Mouse (Mus musculus) heart, adult 2 months (tissue): Measurements from ENCODE around the gene Gmps.

ENCODE experiments used
- CTCF ChIP-seq: fragments of 200-600 bp; IDR thresholded peaks from 2 replicates; pipeline ENCODE4 v1.8.1; 2022; ENCODE audit warnings: antibody characterized with exemption, mild to moderate bottlenecking, moderate library complexity
- EP300 ChIP-seq: fragments of 200-500 bp; IDR thresholded peaks from 2 replicates; pipeline ENCODE4 v1.6.1; 2011; ENCODE audit warnings: low read depth, low read length, control low read depth; ENCODE audit not compliant: insufficient read depth
- POLR2A ChIP-seq: fragments of 200-500 bp; IDR thresholded peaks from 2 replicates; pipeline ENCODE4 v1.6.1; 2011; ENCODE audit warnings: mild to moderate bottlenecking, low read depth, low read length, control low read depth; ENCODE audit not compliant: insufficient read depth

DNA sequence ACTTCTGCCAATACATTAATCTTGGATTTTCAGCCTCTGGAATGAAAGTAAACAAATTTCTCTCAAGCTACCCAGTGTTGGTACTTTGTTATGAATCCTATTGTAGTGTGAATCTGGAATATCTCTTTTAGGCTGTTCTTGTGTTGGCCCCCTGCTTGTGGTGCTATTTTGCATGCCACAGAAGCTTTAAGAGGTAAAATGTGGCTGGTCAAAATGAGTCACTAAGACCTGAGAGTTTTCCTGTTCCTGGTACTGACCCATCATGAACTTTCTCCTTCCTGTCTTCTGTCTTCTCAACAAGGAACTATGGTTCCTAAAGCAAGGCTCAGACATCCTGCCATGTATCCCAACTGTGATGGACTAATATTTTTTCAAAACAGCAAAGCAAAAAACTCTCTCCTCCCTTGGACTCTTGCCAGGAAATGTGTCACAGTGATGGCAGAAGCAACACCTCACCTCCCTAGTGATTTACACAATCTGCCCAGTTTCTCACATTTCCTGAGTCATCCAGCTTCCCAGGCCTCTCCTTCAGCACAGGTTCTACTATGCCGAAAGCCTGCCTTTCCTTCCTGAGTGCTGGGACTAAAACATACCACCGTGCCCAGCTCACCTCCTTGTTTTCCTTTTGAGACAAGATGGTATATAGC lies 34.6 kb upstream of the Gmps start:
- TF ChIP-seq CTCF (no peak), EP300 (no peak), POLR2A (no peak)
